28 mouse cellular contexts compared by ENCODE assay signal in the genomic region with DNA sequence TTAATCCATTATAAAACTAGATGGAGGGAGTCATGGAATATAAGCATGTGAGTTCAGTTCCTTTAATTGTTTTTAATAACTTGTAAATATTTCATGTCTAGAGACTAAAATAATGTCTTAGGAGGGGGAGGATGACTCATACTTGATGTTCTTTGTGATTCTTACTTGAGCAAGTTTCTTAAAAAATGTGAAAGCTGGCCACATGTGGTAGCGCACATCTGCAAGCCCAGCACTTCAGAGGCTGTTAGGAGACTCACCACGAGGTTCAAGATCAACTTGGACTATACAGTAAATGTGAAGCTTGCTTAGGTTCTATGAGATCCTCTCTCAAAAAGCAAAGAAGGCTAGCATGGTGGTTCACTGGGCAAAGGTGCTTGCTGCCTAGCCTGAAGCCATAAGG.
"Had no signal": no experiment of that assay in that cellular context is flagged by ENCODE, and none has a peak within 500 bp of the region (broad histone marks: within the 10 kb centered on the region; RNA-seq: fewer than 3 reads in every experiment).

No protein-coding gene starts in this region.

- H3K27ac ChIP-seq: heart, adult 2 months; hindbrain, embryonic 10.5 days; hindbrain, embryonic 12.5 days; hindbrain, embryonic 14.5 days; intestine, embryonic 15.5 days; kidney, embryonic 15.5 days; layer of hippocampus, adult 2 months; limb, embryonic 10.5 days; limb, embryonic 12.5 days; liver, embryonic 13.5 days had no signal

- DNase-seq: gastrocnemius, postnatal 14 days; gastrocnemius, postnatal 36 days; heart, adult 11 months; heart, adult 2 months; heart, postnatal 10 days; heart, postnatal 4 days; kidney, adult 18-20 months; kidney, adult 9 months; kidney, postnatal 10 days; kidney, postnatal 25 days; kidney, postnatal 4 days; layer of hippocampus, adult 9-11 months; layer of hippocampus, postnatal 36 days; liver; liver, embryonic 13.5 days had no signal

- H3K4me2 ChIP-seq: heart, embryonic 12.5 days; hindbrain, embryonic 12.5 days; hindbrain, embryonic 14.5 days; intestine, embryonic 15.5 days; kidney, embryonic 15.5 days; limb, embryonic 12.5 days; liver, embryonic 11.5 days; liver, embryonic 13.5 days had no signal

- H3K4me3 ChIP-seq: heart, adult 2 months; heart, embryonic 12.5 days; hindbrain, embryonic 10.5 days; hindbrain, embryonic 12.5 days; intestine, embryonic 15.5 days; kidney, embryonic 15.5 days; layer of hippocampus, adult 2 months; limb, embryonic 10.5 days; limb, embryonic 12.5 days; liver, embryonic 13.5 days had no signal

- H3K27me3 ChIP-seq: heart, embryonic 12.5 days; intestine, embryonic 15.5 days; liver, embryonic 13.5 days had no signal

- H3K36me3 ChIP-seq: heart, embryonic 12.5 days; hindbrain, embryonic 10.5 days; hindbrain, embryonic 12.5 days; intestine, embryonic 15.5 days; kidney, embryonic 15.5 days; limb, embryonic 10.5 days; limb, embryonic 12.5 days; liver, embryonic 13.5 days had no signal

- H3K4me1 ChIP-seq: heart, embryonic 12.5 days; hindbrain, embryonic 12.5 days; intestine, embryonic 15.5 days; kidney, embryonic 15.5 days; limb, embryonic 10.5 days; limb, embryonic 12.5 days; liver, embryonic 13.5 days had no signal

- H3K9ac ChIP-seq: heart, embryonic 12.5 days; hindbrain, embryonic 12.5 days; hindbrain, embryonic 14.5 days; intestine, embryonic 15.5 days; kidney, embryonic 15.5 days; limb, embryonic 12.5 days; liver, embryonic 13.5 days had no signal

- H3K9me3 ChIP-seq: heart, embryonic 12.5 days; hindbrain, embryonic 10.5 days; hindbrain, embryonic 12.5 days; intestine, embryonic 15.5 days; kidney, embryonic 15.5 days; limb, embryonic 10.5 days; limb, embryonic 12.5 days; liver, embryonic 13.5 days had no signal

- ATAC-seq: hindbrain, embryonic 16.5 days; inflammation-experienced regulatory T-cells, adult 6 months; intestine, embryonic 15.5 days; intestine, postnatal 0 days had no signal
